Mouse (Mus musculus): ENCODE measurements around the gene Ppip5k2.

DNA sequence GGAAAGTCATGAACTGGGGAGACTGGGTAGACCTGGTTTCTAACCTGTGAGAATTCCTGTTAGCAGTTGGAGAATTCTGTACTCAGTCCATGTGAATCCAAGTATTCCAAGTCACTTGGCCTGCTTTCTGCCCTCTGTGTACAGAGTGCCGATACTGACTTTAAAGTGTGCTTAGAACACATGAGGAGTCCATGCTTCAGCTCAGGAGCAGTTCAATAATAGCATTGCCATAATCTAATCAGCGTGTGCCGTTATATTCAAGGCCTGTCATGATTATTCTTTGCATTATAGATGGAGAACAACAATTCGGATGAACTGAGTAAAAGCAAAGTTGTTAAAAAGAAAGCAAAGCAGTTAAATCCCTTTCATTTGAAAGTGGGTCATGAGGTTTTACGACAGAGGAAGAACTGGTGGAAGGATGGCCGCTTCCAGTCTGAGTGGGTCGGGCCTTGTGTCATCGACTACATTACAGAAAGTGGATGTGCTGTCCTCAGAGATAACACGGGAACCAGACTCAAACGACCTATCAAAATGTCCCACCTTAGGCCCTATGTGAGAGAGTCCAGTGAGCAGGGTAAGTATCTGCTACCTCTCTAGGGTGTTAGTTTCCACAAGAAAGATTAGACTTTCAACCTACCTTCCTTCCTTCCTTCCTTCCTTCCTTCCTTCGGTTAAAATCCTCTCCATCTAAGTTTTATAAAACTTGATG lies 15.6 kb upstream of the Ppip5k2 start:
- TF ChIP-seq CTCF (IDR thresholded peaks at IDR 0.05; ENCODE audit: control insufficient read depth, insufficient read depth, low read length) (no peak), POLR2A (IDR thresholded peaks at IDR 0.05; ENCODE audit: borderline replicate concordance, control insufficient read depth, low read depth, low read length) (no peak)

Data from bone marrow, adult 2 months (tissue).